Mouse (Mus musculus) lung, postnatal 0 days (tissue): ENCODE measurements around the gene Klhl7. TPM values are rescaled to one million over a fixed set of nuclear protein-coding genes. Genes with fewer than 3 reads are reported as not detected.

Experiments used
- ATAC-seq: fragments of 200-750 bp; cut with Nextera tagmentation; 2 replicates; pipeline ENCODE4 v1.8.0; 2017; ENCODE audit warnings: moderate library complexity
- DNase-seq: peaks from one replicate; pipeline ENCODE4 v3.0.0-alpha.2; 2016; ENCODE audit warnings: low spot score
- H3K27ac ChIP-seq: fragments of 300-500 bp; sonication (generic); 2 replicates; pipeline ENCODE4 v1.5.1; 2014; ENCODE audit warnings: antibody characterized with exemption, mild to moderate bottlenecking, low read length, mixed read lengths
- H3K27me3 ChIP-seq: fragments of 300-500 bp; sonication (generic); replicated peaks from 2 replicates; pipeline ENCODE4 v1.6.1; 2014; ENCODE audit warnings: low read length, mixed read lengths; ENCODE audit not compliant: insufficient read depth
- H3K36me3 ChIP-seq: fragments of 300-500 bp; sonication (generic); 2 replicates; pipeline ENCODE4 v1.6.1; 2014; ENCODE audit warnings: low read length, mixed read lengths; ENCODE audit not compliant: insufficient read depth
- H3K4me1 ChIP-seq: fragments of 300-500 bp; sonication (generic); 2 replicates; pipeline ENCODE4 v1.6.1; 2014; ENCODE audit warnings: antibody characterized with exemption, low read depth, low read length, mixed read lengths; ENCODE audit not compliant: insufficient read depth
- H3K4me2 ChIP-seq: fragments of 300-500 bp; sonication (generic); replicated peaks from 2 replicates; pipeline ENCODE4 v1.6.1; 2014; ENCODE audit warnings: low read depth, mild to moderate bottlenecking, low read length, moderate library complexity, mixed read lengths
- H3K4me3 ChIP-seq: fragments of 300-500 bp; sonication (generic); 2 replicates; pipeline ENCODE4 v1.5.1; 2014; ENCODE audit warnings: low read depth, low read length
- H3K9ac ChIP-seq: fragments of 300-500 bp; sonication (generic); replicated peaks from 2 replicates; pipeline ENCODE4 v1.6.1; 2014; ENCODE audit warnings: low read depth, mild to moderate bottlenecking
- H3K9me3 ChIP-seq: fragments of 300-500 bp; sonication (generic); 2 replicates; pipeline ENCODE4 v1.6.1; 2016; ENCODE audit warnings: low read length, mixed read lengths
- CTCF ChIP-seq: IDR thresholded peaks from 2 replicates; pipeline ENCODE4 v1.5.1; 2016; ENCODE audit warnings: antibody characterized with exemption, mild to moderate bottlenecking
- EP300 ChIP-seq: IDR thresholded peaks from 2 replicates; pipeline ENCODE4 v1.6.1; 2016; ENCODE audit warnings: antibody characterized with exemption, mild to moderate bottlenecking, control low read depth
- WGBS: fragments of 180-500 bp; shearing (Covaris S2); extraction: QIAGEN DNeasy Blood & Tissue Kit; methylation state at CpG from one replicate; pipeline ENCODE4 v1.1.7; 2014; 5-methylcytosine and 5-hydroxymethylcytosine counted together
- polyA plus RNA-seq: library from polyadenylated mRNA; unstranded; fragments of >200 nt; fragmentation: Nextera tagmentation; extraction: Ambion mirVana; gene quantifications from 2 replicates; pipeline ENCODE4 v1.2.1, GENCODE M21; 2015

Klhl7 gene
- polyA plus RNA-seq, 1 experiment from 2014 or later: 22.6 TPM

- DNase-seq: no peak
These were observed 46.6 kb downstream of the Klhl7 start for GRCm38 (mm10) chr5:24146964-24147363.

DNA sequence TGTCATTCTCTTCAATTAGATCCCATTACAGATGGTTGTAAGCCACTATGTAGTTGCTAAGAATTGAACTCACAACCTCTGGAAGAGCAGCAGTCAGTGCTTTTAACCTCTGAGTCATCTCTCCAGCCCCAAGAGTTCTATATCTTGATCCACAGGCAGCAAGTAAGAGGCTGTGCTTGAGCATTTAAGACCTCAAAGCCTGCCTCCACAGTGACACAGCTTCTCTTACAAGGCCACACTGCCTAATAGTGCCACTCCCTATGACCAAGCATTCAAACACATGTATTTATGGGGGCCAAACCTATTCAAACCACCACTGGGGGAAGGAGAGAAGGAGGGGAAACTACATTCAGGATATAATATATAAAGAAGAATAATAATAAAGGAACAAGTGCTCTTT lies 51.8 kb downstream of the Klhl7 start:
- 0 out of 2 replicates have a peak, but pooled peaks cover 8% of the 10 kb centered on the region for H3K36me3 ChIP-seq
- H3K4me2 ChIP-seq: no peak overlapping the region
- no peaks in the 10 kb centered on the region for H3K27me3 ChIP-seq
- no peak overlapping the region for H3K9ac ChIP-seq
- H3K4me3 ChIP-seq: no peak overlapping the region
- no peak for DNase-seq
- no peaks in the 10 kb centered on the region for H3K4me1 ChIP-seq
- ATAC-seq: no peak
- no peaks in the 10 kb centered on the region for H3K9me3 ChIP-seq
- TF ChIP-seq EP300 (no peak), CTCF (no peak)
- H3K27ac ChIP-seq: no peak overlapping the region

More at GRCm38 (mm10) chr5:24146964-24147363, 46.6 kb downstream of the Klhl7 start:
- Histone ChIP-seq H3K27me3 (no peaks in the 10 kb centered on the region), H3K4me1 (no peaks in the 10 kb centered on the region), H3K9me3 (no peaks in the 10 kb centered on the region), H3K4me2 (no peak overlapping the region), H3K27ac (no peak overlapping the region), H3K4me3 (no peak overlapping the region), H3K9ac (no peak overlapping the region), H3K36me3 (peaks cover 16% of the 10 kb centered on the region)
- no peak for TF ChIP-seq EP300
- TF ChIP-seq CTCF: no peak
- ATAC-seq: no peak
- 88% methylated on average over 5 of the region's 5 CpGs for WGBS

- H3K4me3 ChIP-seq: no peak overlapping the region
- no peak for TF ChIP-seq CTCF
- TF ChIP-seq EP300: no peak
- H3K9ac ChIP-seq: no peak overlapping the region
- no peak overlapping the region for H3K27ac ChIP-seq
- H3K4me2 ChIP-seq: no peak overlapping the region
- ATAC-seq (no peak), DNase-seq (no peak)
- WGBS: 92% methylated on average over 6 of the region's 6 CpGs
- H3K36me3 ChIP-seq: 0 out of 2 replicates have a peak, but pooled peaks cover 8% of the 10 kb centered on the region
- H3K27me3 ChIP-seq: no peaks in the 10 kb centered on the region
- H3K4me1 ChIP-seq: no peaks in the 10 kb centered on the region
- no peaks in the 10 kb centered on the region for H3K9me3 ChIP-seq
These were observed 56.4 kb downstream of the Klhl7 start for GRCm38 (mm10) chr5:24156774-24157173.

DNA sequence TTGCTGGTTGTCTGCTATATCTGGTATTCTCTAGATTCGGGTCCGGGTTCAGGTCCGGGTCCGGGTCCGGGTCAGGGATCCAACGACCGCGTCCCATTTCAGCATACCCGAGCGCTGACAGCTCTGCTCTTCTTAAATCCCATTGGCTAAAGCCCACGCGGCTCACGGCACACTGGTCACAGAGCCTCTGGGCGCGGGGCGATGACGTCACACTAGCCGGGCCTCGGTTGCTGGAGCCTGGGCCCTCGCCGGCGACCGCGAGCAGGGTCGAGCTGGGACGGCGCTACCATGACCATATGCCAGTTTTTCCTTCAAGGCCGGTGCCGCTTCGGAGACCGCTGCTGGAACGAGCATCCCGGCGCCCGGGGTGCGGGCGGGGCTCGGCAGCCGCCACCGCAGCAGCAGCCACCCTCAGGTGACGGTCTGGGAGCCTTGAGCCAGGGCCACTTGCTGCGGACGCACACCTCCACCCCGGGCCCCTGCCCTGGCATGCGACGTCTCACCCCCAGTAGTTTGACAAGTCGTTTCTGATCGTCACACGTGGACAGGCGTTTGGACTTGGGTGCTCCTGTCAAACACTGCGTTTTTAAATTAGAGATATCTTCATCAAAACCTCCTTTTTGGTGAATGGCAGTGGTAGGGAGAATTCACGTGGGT lies 64.5 kb downstream of the Klhl7 start, which contains the start of gene Nupl2:
TSS of gene Nupl2 (plus strand) at position 175 of the 657 bp plus-strand sequence.
- H3K4me3 ChIP-seq: peak within 1 kb of the TSS; percentile 79
- WGBS: under 1% methylated on average over 50 of the region's 52 CpGs
- H3K9me3 ChIP-seq: no peaks in the 10 kb centered on the region
- no peaks in the 10 kb centered on the region for H3K27me3 ChIP-seq
- peak; percentile 98 for DNase-seq
- H3K4me2 ChIP-seq: peak within 1 kb of the TSS; percentile 75
- peaks cover 4% of the 10 kb centered on the region; the same call in 1 of the 2 replicates for H3K36me3 ChIP-seq
- peak within 1 kb of the TSS; percentile 86 for H3K9ac ChIP-seq
- H3K27ac ChIP-seq: peak within 1 kb of the TSS; percentile 58
- H3K4me1 ChIP-seq: peaks cover 2% of the 10 kb centered on the region; the same call in 1 of the 2 replicates
- TF ChIP-seq EP300: no peak
- TF ChIP-seq CTCF: no peak
- peak; percentile 100 for ATAC-seq

GRCm38 (mm10) chr5:24167263-24167662 lies 66.9 kb downstream of the Klhl7 start:
- H3K27ac ChIP-seq: no peak overlapping the region
- TF ChIP-seq CTCF (peak; percentile 49), EP300 (no peak)
- H3K4me3 ChIP-seq: no peak overlapping the region
- H3K27me3 ChIP-seq: no peaks in the 10 kb centered on the region
- no peaks in the 10 kb centered on the region for H3K9me3 ChIP-seq
- H3K4me1 ChIP-seq: peaks cover 2% of the 10 kb centered on the region; the same call in 1 of the 2 replicates
- H3K9ac ChIP-seq: no peak overlapping the region
- WGBS: 46% methylated on average over 5 of the region's 5 CpGs
- ATAC-seq (no peak), DNase-seq (peak; percentile 19)
- no peak overlapping the region for H3K4me2 ChIP-seq
- H3K36me3 ChIP-seq: peaks cover 6% of the 10 kb centered on the region; the same call in 1 of the 2 replicates

GRCm38 (mm10) chr5:24169881-24170280 lies 69.5 kb downstream of the Klhl7 start:
- 92% methylated on average over 6 of the region's 6 CpGs for WGBS
- TF ChIP-seq EP300 (no peak), CTCF (no peak)
- H3K36me3 ChIP-seq: peaks cover 12% of the 10 kb centered on the region; the same call in 1 of the 2 replicates
- ATAC-seq: no peak
- no peaks in the 10 kb centered on the region for H3K27me3 ChIP-seq
- H3K9ac ChIP-seq: no peak overlapping the region
- no peaks in the 10 kb centered on the region for H3K9me3 ChIP-seq
- no peak overlapping the region for H3K27ac ChIP-seq
- DNase-seq: no peak
- no peak overlapping the region for H3K4me2 ChIP-seq
- no peak overlapping the region for H3K4me3 ChIP-seq
- H3K4me1 ChIP-seq: no peaks in the 10 kb centered on the region
